Mouse (Mus musculus) cerebellum, adult 9-10 months (tissue): ENCODE measurements at regions not wholly inside any gene's neighbourhood (a gene's known extent, or its start where the extent isn't known, plus 50 kb on each side); places are given as distances from the start of the nearest gene placed in this dataset.
"Not testable (repeated sequence)": the region's sequence is repeated elsewhere in the genome, so short reads cannot be mapped to it uniquely, and the experiment has no call there.

ENCODE experiments used
- DNase-seq: peaks from one replicate; pipeline ENCODE4 v3.0.0; 2022

GRCm38 (mm10) chr14:9492228-9492627 is 826.2 kb upstream of the 4930452B06Rik start:
- no peak for DNase-seq

DNA sequence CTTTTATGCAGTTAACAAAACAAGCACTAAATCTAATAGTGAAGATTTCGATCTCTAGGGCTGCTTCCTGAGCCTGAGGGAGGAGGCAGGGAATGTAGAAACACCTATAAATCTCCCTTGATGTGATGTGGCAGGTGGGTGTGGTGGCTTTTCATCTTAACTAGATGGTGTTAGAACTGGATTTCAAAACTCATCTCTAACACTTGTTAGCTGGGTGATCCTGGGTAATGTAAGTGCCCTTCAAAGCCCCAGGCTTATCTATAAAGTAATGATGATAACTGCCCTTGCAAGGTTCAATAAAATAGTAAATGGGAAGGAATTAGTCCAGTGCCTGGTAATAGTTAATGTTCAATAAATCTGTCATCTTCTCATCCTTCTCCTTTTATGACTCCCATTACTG is 822.5 kb upstream of the 4930452B06Rik start:
- no peak for DNase-seq

DNA sequence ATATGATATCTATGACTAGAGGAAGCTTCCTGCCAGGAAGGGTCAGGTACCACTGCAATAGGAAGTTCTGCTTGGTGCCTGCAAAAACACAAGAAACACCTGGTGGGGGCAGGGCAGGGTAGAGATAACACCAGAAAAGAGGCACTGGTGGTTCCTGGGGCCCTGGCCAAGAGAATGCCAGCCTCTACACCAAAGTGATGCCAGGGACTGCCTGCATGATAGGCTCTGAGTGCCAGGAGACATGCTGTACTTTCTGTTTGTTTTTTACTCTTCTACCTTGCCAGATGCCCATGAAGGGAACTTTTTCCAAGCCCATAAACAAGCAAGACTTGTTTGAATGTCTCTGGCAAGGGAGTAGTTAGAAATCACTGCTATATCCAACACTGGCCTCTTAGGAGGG is 812.9 kb upstream of the 4930452B06Rik start:
- no peak for DNase-seq

GRCm38 (mm10) chr14:9475169-9475568 is 809.1 kb upstream of the 4930452B06Rik start:
- DNase-seq, result no peak

DNA sequence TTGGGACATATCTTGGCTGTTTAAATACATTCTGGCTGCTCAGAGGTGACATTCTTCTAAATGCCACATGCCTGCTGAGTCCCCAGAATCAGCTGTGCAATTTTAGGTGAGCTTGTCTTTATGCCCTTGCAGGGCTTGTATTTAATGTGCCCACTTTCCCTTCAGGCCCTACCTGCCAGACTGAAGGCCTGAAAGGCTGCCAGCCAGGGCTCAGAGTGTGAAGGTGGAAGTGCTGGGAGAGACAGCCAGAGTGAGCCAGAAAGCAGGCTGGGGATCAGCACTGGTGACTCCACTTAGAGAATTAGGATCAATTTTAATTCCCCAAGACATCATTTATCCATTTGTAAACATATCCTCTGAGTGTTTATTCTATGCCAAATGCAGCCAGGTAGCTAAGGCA is 803.6 kb upstream of the 4930452B06Rik start:
- no peak for DNase-seq

GRCm38 (mm10) chr14:9468654-9469053 is 802.6 kb upstream of the 4930452B06Rik start:
- no peak for DNase-seq

GRCm38 (mm10) chr14:9467690-9468458 is 801.8 kb upstream of the 4930452B06Rik start:
- DNase-seq, result no peak

GRCm38 (mm10) chr14:9460006-9460405 is 794.0 kb upstream of the 4930452B06Rik start:
- no peak for DNase-seq

DNA sequence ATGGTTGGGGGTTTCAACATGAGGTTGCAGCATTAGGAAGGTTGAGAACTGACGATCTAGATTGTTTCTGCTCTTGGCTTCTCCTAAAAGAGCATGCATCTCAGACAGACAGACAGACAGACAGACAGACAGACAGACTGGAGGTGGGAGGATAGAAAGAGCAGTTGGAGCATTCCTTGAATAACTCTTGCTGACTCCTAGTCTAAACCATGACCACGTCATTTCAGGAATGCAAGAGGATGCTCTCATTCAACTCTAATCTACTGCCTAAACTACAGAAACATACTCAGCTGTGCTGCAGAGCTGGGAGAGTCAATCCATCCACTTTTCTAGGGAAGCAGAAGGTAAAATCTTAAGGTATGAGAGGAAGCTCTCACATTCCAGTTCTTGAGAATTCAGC is 792.8 kb upstream of the 4930452B06Rik start:
- DNase-seq, result no peak

GRCm38 (mm10) chr14:9457801-9458495 is 791.9 kb upstream of the 4930452B06Rik start:
- no peak for DNase-seq

DNA sequence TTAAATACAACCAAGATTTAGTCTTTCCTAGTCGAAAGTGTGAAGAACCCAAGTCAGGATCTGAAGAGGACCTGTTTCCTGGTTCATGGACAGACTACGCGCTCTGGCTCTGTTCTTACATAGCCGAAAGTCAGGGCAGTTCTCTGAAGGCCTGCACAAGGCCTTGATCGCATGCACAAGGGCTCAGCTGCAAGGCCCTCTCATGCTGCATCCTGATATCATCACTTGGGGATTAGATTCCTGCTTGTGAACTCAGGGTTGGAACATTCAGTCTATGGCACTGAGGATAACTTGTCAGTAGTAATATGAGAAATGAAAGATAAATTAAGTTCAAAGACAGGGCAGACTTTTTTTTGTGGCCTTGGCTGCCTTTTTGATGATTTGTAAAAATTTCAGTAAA is 789.9 kb upstream of the 4930452B06Rik start:
- DNase-seq, result no peak

DNA sequence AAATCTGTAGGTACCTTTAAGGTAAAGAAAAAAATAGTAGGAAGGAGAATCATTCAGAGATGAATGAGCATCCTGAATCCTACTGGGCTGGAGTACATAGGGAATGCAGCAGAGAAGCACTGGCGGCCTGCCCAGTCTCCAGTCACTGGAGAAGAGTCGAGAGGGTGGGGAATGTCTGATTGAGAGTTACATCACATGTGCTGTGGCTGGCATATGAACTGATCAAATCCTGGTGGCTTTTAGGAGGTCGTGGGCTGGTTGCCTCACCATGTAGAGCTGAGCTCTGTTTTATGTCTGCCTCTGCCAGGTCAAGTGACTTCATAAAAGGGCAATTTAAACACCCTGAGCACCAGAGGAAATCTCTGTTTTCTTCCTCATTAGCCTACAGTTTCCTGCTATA is 783.9 kb upstream of the 4930452B06Rik start:
- no peak for DNase-seq

DNA sequence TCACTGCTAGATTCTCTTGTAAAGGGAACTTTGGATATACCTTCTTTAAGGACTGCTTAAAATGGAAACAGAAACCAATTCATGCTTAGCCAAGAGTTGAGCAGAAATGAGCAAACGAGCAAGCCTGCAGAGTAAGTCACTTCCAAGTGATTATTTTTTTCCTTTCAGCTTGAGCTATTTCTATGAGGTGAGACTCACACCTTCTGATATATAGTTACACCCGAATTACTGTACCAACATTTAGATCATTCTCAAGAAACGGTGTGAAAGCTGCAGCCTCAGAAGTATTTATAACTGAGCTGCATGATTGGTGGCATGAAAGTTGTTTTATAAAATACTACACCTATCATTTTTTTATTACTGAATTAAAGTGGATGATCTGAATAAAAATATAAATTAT is 771.9 kb upstream of the 4930452B06Rik start:
- no peak for DNase-seq

- DNase-seq, result no peak
Observed at GRCm38 (mm10) chr14:9435136-9435535, 769.1 kb upstream of the 4930452B06Rik start.

- no peak for DNase-seq
Observed at GRCm38 (mm10) chr14:9433081-9433590, 767.1 kb upstream of the 4930452B06Rik start.

DNA sequence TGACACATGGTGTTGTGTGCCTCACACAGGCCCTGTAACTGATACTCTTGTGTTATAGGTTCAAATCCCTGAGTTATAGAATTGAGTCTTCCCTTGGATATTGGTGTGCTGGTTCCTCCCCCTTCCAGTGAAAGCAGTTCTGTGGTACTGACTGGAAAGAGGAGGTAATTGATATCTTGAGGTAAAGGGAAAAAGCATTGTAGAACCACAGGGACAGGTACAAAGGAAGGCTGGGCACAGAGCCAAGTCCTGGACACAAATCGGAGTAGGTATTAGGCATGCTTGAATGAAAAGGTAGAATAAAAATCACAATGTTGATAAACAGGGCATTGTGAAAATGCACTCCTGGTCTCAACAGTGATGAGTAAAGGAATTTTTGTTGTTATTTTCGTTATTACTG is 765.8 kb upstream of the 4930452B06Rik start:
- DNase-seq, result no peak

- DNase-seq, result no peak
Observed at GRCm38 (mm10) chr14:9411822-9412403, 745.9 kb upstream of the 4930452B06Rik start.

GRCm38 (mm10) chr14:9403688-9404087 is 737.6 kb upstream of the 4930452B06Rik start:
- no peak for DNase-seq

DNA sequence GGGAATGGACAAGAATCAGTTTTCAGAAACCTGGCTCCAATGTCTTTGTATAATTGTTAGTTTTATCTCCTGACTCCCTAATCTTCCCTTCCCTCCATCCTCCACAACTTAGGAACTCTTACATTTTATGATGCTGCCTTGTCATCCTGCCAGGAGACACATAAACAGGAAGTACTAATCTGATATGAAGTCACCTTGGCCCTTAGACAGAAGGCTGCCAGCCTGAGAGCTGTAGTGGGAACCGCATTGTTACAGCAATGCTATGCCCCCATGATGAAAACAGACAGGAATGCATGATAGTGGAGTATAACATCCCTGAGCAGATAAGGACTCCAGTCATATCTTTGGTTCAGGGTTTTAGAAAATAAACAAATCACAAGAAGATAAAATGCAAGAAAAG is 734.8 kb upstream of the 4930452B06Rik start:
- DNase-seq, result no peak

GRCm38 (mm10) chr14:9393271-9393771 is 727.3 kb upstream of the 4930452B06Rik start:
- DNase-seq, result peak; percentile 32

- DNase-seq, result not testable (repeated sequence)
Observed at GRCm38 (mm10) chr14:9389878-9390536, 724.0 kb upstream of the 4930452B06Rik start.

GRCm38 (mm10) chr14:9389180-9389579 is 723.1 kb upstream of the 4930452B06Rik start:
- DNase-seq, result no peak
